Mouse (Mus musculus): ENCODE measurements around the gene Uchl4.

Uchl4 gene

GRCm38 (mm10) chr9:64234768-64235435 is at the start of gene Uchl4:
TSS of gene Uchl4 (plus strand) at chr9:64235201.
- no peak for TF ChIP-seq GATA4 (IDR thresholded peaks at IDR 0.05; ENCODE audit: insufficient replicate concordance, low read length)

- no peak for TF ChIP-seq GATA4 (IDR thresholded peaks at IDR 0.05; ENCODE audit: insufficient replicate concordance, low read length)
These were observed 41.1 kb upstream of the Uchl4 start for GRCm38 (mm10) chr9:64193879-64194278.

GRCm38 (mm10) chr9:64195554-64195953 is 39.4 kb upstream of the Uchl4 start:
- no peak for TF ChIP-seq GATA4 (IDR thresholded peaks at IDR 0.05; ENCODE audit: insufficient replicate concordance, low read length)

- TF ChIP-seq GATA4 (IDR thresholded peaks at IDR 0.05; ENCODE audit: insufficient replicate concordance, low read length) = no peak
These were observed 37.5 kb upstream of the Uchl4 start for GRCm38 (mm10) chr9:64197524-64197923.

- TF ChIP-seq GATA4 (IDR thresholded peaks at IDR 0.05; ENCODE audit: insufficient replicate concordance, low read length) = no peak
These were observed 36.8 kb upstream of the Uchl4 start for GRCm38 (mm10) chr9:64198068-64198762.

GRCm38 (mm10) chr9:64199897-64200296 is 35.1 kb upstream of the Uchl4 start:
- no peak for TF ChIP-seq GATA4 (IDR thresholded peaks at IDR 0.05; ENCODE audit: insufficient replicate concordance, low read length)

GRCm38 (mm10) chr9:64202331-64202730 is 32.7 kb upstream of the Uchl4 start:
- TF ChIP-seq GATA4 (IDR thresholded peaks at IDR 0.05; ENCODE audit: insufficient replicate concordance, low read length) = no peak

GRCm38 (mm10) chr9:64202866-64203265 is 32.1 kb upstream of the Uchl4 start:
- no peak for TF ChIP-seq GATA4 (IDR thresholded peaks at IDR 0.05; ENCODE audit: insufficient replicate concordance, low read length)

GRCm38 (mm10) chr9:64207509-64208084 is 27.4 kb upstream of the Uchl4 start:
- no peak for TF ChIP-seq GATA4 (IDR thresholded peaks at IDR 0.05; ENCODE audit: insufficient replicate concordance, low read length)

- no peak for TF ChIP-seq GATA4 (IDR thresholded peaks at IDR 0.05; ENCODE audit: insufficient replicate concordance, low read length)
These were observed 20.5 kb upstream of the Uchl4 start for GRCm38 (mm10) chr9:64214452-64214851.

- TF ChIP-seq GATA4 (IDR thresholded peaks at IDR 0.05; ENCODE audit: insufficient replicate concordance, low read length) = no peak
These were observed 18.9 kb upstream of the Uchl4 start for GRCm38 (mm10) chr9:64216090-64216489.

- no peak for TF ChIP-seq GATA4 (IDR thresholded peaks at IDR 0.05; ENCODE audit: insufficient replicate concordance, low read length)
These were observed 18.4 kb upstream of the Uchl4 start for GRCm38 (mm10) chr9:64216641-64217040.

GRCm38 (mm10) chr9:64217887-64218286 is 17.1 kb upstream of the Uchl4 start:
- no peak for TF ChIP-seq GATA4 (IDR thresholded peaks at IDR 0.05; ENCODE audit: insufficient replicate concordance, low read length)

- no peak for TF ChIP-seq GATA4 (IDR thresholded peaks at IDR 0.05; ENCODE audit: insufficient replicate concordance, low read length)
These were observed 15.7 kb upstream of the Uchl4 start for GRCm38 (mm10) chr9:64219305-64219704.

- TF ChIP-seq GATA4 (IDR thresholded peaks at IDR 0.05; ENCODE audit: insufficient replicate concordance, low read length) = no peak
These were observed 15.1 kb upstream of the Uchl4 start for GRCm38 (mm10) chr9:64219772-64220420.

- no peak for TF ChIP-seq GATA4 (IDR thresholded peaks at IDR 0.05; ENCODE audit: insufficient replicate concordance, low read length)
These were observed 14.4 kb upstream of the Uchl4 start for GRCm38 (mm10) chr9:64220603-64221002.

Data from liver, adult (tissue).